Mouse (Mus musculus) adrenal gland, adult 2 months (tissue): Measurements from ENCODE around the gene Sertad2. TPM values are rescaled to one million over a fixed set of nuclear protein-coding genes. Genes with fewer than 3 reads are reported as not detected.

Experiments
- DNase-seq: peaks from one replicate; pipeline ENCODE4 v3.0.0; 2021
- polyA plus RNA-seq: library from polyadenylated mRNA; depleted of rRNA; stranded (reverse); fragments of >200 nt; gene quantifications from 2 replicates; pipeline ENCODE4 v1.2.3, GENCODE M21; 2012
- total RNA-seq, 2 experiments: library from RNA; stranded (reverse); gene quantifications; 2 replicates each; pipeline ENCODE4 v1.2.3; 2021

Sertad2 gene
- total and polyA plus RNA-seq, 3 experiments, result 12.3 to 26.1 (median 17.6) TPM

DNA sequence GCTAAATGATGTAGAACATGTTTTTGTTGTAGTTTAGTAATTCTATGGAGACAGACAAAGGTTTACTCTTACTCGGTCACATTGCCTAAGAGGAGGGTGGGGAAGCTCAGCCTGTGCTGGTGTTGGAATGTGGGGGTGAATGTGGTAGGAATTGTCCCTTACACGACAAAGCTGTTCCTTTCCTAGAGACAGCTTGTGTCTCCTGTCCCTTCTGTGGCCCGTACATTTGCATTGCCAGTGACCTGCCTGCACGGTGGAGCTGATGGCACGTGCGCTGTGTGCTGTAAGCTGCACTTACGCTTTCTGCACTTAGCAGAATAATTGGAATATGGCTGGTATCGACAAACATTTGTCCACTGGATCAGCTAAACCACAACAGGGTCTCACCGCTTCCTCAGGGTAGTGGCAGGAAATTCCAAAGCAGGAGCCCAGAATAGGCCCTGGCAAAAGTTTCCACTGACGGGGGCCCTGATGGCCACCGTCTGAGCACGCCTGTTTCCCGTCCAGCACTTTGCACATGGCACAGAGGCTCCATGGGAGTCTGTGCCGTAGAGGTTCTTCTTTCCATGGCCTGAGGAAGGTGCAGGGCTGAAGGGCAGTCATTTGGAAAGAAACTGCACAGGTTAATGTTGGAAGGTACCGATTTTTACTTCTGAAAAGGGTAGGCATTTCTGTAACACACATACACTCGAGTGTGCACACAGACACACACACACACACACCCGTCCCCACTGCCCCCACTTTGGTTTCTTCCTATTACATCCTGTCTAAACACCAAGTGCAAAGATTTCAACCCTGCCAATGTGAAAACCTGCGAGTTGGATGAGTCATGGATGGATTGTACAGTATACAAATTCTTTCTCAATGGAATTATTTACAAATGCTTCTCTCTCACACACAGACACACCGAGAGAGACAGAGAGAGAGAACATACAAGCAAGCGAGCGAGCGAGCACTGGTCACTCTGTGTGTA lies 51.5 kb downstream of the Sertad2 start:
- DNase-seq, result peak; percentile 6

DNA sequence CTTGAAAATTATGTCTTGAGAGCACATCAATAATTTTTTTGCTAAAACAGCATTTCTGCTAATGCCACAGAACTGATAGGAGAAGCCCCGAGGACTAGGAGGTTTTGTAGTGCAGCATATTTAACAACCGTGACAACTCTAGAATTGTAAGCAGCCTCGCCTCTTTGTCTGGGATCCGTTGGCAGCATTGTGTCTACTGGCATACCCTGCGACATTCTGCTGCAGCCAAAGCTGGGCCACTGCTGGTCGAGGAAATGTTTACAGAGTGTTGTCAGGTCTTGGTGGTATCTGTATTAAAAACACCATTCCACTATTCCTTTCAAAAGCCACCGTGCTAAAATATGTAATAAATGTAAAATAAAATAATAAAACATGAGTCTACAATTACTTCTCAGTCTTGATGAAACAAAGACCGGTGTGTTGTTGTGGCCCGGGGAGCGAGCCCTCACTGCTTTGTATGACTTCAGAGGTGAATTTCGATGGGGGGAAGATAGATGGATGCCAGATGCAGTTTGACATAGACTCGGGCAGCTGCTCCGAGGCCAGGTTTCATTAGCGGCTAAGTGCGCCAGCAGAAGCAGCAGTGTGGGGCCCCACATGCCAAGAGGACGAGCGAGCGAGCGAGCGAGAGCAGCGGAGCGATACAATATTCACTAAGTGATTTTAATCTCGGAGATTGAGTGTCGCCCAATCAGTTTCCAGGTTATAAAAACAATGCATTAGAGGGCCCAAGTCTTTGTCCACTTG lies 60.2 kb downstream of the Sertad2 start:
- no peak for DNase-seq

DNA sequence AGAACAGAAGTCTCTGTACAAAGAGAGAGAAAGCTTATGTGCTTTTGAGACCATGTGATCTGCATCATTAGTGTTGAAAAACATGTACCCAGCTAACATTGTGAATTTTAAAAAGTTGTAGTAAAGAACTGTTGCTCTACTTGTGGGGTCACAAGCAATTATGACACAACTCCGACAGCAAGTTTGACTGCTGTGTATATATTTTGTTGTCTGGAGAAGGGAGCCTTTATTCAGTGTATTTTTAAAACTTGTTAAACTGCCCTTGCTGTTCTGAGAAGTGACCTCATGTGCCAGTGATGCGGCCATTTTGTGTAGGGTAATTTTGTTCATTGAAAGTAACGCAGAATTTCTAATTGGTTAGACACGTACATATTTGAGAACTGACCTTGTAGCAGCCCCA lies 61.1 kb downstream of the Sertad2 start:
- DNase-seq, result no peak

DNA sequence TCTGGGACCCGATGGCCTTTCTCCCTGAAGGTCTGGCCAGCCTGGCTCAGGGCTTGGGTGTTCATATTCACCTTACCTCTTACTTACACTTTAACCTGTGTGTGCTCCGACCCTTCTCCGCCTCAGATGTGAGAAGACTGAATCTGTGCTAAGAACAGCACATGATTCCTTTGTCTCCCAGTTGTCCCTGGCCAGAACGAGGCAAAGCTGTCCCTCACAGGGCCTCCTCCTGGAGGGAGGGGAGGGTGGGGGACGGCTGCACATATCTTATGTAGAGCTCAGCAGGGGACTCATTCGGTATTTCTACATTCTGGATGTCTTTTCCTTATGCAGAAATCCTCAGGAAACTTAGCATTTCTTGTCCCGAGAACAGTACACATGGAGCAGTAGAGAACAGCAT lies 62.6 kb downstream of the Sertad2 start:
- no peak for DNase-seq

DNA sequence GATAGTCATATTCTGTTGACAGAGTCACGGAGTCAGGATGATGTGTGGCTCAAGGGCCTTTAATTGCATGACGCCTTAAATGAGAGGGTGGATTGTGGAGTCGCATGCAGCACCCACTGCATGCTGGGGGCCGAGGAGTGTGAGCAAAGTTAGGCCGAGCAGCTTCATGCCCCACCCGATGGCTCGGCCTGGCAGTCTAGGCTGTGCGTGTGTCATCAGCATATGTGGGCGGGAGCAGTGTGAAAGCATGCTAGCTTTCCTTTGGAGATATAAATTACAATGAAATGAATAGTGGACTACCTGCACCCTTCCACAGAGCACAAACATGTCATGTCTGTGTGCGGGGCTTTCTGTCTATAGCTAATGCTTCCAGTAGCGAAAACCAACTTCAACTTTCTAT lies 65.4 kb downstream of the Sertad2 start:
- no peak for DNase-seq

DNA sequence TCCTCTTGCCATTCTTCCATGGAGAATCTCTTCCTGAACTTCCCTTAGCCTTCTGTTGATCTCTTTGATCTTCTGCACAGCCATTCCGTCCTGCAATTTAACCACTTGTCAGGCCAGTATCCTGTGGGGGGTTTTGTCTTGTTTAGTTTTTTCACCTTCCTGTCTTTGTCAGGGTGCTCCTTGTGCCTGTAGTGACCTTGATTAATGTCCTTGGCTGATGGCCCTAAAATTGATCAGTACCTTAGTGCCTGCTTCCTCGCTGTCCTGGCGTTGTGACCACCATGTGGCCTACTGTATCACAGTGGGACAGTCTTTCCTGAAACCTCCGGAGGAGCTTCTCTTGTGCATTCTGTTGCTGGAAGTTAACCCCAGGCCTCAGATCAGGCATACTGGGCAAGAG lies 70.2 kb downstream of the Sertad2 start:
- DNase-seq, result no peak

DNA sequence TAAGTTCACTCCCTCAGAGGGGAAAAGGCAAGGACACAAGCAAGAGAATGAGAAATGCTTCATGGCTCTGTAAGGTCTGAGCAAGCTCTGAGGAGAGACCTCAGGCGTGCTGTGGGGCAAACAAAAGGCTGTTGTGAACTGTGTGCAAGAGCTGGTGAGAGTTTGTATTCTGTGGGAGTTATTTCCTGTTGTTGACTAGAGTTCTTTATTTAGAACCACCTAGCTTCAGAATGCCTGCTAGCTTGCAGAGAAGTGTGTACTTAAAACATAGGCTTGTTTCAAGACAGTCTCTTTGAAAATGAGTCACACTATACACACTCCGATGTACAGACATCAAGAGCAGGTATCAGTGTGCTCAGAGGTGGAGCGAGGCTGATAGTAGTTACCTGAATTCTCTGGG lies 73.0 kb downstream of the Sertad2 start:
- no peak for DNase-seq

DNA sequence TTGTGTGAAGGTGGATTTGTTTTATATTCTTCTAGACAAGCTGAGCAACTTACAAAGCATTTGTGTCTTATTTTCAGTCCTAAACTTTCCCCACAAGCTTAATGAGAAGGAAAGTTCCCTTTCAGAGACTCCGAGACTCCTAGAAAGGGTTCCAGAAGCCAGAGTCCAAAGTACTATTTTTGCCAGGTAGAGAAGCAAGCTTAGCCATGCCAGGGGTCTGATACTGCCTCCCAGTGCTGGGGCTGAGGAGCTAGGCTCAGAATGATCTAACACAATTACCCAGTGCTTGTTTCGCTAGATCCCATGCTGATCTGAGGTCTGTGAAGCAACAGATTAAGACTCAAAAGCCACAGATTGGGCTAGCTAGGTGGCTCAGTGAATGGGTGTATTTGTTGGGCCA lies 84.1 kb downstream of the Sertad2 start:
- no peak for DNase-seq

DNA sequence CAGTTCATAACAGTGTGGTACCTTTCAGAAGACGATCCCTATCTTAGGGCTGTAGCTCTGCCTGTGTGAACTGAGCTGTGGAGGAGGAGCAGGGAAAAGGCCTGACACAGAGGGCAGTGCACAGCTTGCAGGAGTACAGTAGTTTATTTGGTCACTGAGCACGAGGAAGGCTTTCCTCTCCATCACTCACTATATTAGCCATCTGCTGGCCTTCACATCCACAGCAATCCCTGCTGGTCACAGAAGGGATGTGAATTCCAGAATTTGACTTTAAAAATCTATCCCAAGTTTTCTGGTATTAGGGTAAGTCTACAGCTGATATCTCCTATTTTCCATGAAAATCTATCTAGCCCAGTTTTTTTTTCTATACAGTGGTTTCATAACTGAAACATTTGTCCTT lies 85.2 kb downstream of the Sertad2 start:
- no peak for DNase-seq

DNA sequence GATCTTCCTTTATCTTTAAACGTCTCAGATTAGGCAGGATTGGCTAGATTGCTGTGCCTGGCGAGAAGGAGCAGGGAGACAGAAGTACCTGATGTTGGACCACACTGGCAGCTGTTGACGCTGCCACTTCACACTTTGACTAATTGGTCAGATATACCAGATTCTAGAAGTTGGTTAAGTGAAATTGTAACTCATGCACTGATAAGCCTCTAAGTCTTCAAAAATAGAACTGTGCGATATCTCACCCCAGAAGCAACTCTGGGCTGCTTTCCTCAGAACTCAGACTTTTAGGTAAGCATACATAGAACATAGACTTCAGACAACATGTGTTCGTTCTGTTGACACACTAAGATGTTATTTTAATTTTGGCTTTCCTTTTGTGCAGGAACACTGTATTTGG lies 86.6 kb downstream of the Sertad2 start:
- DNase-seq, result no peak

DNA sequence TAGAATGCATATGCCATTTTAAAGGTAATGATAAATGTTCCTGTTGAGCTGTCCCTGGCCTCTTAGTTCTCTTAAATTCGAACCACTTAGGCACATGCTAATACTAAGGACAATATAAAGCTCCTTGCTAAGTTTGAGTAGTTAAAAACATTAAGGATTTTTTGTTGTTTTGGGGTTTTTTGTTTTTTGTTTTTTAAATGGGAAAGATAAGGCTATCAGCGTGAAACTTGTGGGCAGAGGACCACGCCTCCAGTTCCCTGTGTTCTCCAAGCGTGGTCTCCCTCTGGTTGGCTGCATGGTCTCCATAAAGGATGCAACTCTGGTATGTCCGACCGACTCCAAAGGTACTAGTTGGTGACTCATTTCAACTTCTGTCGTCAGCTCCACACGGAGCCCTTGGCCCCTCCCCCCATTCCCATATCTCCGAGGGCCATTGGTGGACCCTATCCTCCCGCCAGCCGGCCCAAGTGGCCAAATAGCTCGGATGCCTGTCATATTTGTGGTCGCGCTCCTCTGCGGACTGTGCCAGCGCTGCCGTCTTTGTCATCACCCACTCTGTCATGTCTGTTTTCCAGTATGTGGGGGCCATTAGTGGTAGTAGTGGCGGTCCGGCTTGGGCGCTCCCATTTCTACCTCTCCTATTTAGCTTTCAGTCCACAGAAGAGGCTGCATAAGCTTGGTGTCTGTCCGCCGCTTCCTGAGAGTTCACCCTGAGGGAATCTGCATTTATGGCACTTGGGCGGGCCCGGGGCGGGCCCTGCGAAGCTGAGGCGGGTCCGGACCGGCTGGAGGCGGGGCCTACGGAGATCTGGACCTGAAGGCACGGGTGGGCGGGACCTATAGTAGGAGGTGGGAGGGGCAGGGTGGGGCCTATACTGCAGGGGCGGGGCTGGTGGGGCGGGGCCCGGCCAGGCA lies 88.2 kb downstream of the Sertad2 start:
- peak; percentile 98 for DNase-seq

DNA sequence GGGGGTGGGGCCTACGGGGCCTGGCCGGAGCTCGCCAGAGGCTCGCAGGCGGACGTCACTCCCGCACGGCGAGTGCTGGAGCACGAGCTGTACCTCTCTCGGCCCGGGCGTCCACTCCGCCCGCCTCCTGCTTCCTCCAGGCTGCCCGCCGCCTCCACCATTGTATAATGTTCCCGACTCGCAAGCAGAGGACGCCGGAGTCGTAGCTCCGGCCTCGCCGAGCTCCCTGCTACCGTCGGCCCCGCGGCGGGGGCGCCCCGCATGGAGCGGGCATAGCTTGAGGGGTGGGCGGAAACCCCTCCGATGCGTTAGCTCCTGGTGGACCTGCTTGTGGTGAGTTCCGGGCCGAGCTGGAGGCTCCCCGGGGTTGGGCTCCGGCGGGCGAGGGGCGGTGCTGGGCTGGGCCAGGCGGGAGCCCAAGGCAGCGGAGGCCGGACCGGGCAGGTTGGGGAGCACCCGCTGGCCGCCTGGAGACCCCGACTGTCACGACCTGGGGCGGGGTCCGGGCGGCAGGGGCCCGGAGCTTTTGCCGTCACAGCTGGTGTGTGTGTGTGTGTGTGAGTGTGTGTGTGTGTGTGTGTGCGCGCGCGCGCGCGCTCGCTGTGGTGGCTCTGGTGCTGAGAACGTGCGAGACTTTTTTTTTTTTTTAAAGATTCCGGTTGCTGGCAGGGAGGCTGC lies 89.0 kb downstream of the Sertad2 start:
- peak; percentile 91 for DNase-seq

DNA sequence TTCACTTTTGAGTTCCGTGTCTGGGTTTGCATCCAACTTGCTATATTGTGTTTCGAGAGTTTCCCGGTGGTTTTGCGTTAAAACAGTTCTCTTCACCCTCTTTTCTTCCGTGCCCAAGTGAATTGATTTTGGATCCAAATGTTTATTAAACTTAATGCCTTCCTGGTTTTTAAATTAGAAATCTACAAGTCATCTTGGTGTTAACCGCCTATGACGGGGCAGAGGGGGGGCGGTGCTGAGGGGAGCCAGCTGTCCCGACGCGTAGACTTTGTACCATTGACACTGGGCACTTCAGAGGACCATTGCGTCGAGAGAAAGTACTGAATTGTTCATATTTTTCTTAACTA lies 89.5 kb downstream of the Sertad2 start:
- peak; percentile 72 for DNase-seq

DNA sequence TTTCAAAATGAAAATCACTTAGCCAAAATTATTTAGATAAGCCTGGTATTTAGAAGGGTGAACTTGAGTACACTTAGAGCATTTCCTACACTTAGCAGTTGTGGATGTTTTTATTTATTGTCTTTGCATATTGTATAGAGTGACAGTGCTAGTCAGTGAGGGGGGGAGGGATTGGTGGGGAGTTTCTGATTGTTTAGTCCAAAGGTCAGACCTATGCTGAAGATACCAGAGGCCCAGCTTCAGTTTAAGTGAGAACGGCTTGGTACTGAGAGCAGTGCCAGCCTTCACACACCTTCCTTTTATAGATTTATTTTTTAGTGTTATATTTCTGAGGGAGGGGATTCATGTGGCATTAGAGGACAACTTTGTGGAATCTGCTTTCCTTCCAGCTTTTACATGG lies 91.5 kb downstream of the Sertad2 start:
- DNase-seq, result no peak

DNA sequence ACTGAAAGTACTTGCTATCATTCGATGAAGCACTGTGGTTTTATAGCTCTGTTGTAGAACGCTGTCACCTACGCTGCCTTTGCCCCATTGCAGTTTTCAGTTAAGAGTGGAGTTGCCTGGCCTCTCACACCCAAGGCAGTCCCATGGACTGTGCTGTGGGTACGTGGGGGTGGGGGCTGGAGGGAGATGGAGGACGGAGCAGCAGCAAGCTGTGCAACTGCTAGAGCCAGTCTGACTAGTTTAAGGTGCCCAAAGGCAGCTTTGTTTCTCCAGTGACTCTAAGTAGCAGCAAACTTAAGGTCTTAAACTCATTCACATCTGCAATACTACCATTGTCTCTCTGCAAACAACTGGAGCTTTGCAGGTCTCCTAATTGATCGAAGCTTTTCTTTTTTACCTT lies 92.6 kb downstream of the Sertad2 start:
- DNase-seq, result no peak

DNA sequence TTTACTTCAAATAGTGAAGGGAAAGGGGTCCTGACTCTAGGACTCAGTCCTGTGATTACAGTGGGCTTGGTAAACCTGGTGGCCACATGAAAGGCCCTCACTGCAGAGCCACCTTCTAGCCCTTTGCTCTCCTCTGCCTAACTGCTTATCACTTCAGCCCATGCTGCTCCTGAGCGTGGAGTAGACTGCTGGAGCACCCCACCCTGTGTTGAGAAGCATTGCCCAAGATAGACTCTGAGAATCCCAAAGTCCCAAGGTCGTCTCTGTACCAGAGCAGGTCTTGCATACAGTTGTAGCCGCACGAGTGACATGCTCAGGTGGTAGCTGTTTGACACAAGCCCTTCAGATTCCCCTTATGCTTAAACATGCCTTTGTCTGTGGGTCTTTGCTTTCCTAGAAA lies 93.1 kb downstream of the Sertad2 start:
- no peak for DNase-seq

DNA sequence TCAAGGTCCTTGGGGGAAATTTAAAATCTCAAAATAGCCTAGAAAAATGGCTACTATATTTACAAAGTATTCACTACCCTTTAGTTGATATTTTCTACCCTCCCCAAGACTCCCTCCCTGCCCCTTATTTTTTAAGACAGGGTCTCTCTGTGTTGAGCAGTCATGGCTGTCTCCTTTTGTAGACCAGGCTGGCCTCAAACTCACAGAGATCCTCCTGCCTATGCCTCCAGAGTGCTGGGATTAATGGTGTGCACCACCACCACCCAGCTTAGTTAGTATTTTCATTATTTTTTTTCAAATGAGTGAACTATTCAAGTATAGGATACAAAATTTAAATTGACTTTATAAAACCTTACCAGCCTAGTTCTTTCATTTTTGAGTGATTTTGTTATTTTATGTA lies 94.0 kb downstream of the Sertad2 start:
- no peak for DNase-seq

DNA sequence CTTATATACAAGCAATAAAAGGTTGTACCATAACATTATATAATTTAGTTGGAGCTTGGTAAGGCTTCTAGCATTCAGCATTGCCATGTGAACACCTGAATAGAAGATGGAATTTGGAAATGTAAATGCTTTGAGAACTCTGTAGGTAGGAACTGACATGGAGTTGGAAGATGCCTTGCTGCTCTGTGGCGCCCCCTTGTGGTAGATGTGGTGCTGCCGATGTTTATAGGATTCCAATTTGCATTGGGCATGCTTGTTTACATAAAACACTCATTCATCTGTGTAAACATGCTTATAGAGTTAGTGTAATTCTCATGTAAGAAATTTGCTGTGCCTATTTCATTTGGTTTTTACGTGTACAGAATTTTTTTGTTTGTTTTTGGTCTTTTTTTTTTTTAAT lies 95.8 kb downstream of the Sertad2 start:
- peak; percentile 72 for DNase-seq

DNA sequence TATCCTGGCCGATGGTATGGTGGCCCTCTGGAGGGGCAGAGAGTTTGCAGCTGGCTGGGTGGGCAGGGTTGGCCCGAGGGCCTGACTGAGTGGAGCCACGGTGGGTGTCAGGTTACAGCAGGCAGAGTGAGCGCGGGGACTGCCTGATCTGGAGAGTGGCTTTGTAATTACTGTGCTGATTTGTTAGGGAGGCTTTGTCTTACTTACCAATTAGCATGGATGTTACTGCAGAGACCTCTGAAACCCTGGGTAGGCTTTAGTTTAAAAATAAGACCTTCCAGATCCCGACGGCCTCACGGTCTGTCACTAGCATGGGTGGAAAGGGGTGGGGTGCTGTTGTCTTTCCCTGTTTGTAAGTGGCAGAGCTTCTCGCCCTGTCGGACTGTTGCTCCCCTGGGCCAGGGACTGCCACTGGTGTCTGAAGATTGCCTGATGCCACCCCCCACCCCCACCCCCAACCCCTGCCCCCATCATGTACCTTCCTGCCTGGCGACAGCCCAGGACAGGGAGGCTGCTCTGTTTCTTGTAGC lies 96.9 kb downstream of the Sertad2 start:
- DNase-seq, result peak; percentile 18

DNA sequence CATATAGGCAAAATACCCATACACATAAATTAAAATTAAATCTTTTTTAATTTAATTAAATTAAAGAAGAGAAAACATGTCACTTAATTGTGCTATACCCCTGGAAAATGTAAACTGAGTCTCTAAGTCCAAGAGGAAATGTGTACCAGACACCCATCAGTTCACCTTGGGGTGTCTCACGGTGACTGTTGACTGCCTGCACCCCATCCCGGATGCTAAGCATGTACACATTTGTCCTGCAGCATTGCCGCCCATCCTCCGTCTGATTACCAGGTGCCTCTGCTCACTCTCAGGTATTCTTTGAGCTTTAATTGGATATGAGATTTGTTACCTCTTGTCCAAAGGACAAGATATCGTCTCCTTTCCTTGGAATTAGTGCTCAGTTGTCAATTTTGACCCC lies 99.3 kb downstream of the Sertad2 start:
- DNase-seq, result no peak

DNA sequence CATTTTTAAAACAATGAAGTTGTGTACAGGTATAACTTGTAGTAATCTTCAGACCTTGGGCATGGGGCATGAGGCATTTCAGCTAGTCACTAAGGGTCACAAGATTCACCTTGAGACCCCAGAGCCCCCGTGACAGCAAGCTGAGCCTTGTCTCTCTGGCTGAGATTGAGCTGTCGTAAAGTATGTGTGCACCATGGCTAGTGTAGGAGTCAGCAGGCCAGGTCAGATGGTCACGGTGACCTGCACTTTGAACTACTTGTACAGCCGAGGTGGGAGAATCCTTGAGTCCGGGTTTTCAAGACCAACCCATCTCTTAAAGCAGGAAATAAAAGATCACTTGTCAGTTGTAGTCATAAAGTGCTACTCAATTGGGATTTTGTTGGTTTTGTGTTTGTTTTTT lies 100.1 kb downstream of the Sertad2 start:
- DNase-seq, result no peak

DNA sequence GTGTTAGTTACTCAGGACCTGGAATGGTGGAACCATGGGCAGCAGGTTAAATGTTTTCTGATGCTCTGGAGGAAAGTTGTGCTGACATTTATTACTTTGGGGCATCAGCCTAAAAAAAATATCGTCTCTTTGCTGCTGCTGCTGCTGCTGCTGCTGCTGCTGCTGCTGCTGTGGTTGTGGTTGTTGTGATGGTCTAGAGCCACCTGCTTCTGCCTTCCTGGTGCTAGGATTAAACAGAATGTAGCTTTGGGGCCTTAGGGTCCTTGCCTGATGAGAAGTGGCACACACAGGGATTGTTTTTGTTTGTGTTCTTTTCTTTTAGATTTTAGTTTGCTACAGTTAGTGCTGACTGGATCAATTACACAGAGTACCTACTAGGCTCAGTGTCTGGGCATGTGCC lies 101.1 kb downstream of the Sertad2 start:
- DNase-seq, result no peak
